Mouse (Mus musculus): Measurements from ENCODE around the gene Tm4sf19.

DNA sequence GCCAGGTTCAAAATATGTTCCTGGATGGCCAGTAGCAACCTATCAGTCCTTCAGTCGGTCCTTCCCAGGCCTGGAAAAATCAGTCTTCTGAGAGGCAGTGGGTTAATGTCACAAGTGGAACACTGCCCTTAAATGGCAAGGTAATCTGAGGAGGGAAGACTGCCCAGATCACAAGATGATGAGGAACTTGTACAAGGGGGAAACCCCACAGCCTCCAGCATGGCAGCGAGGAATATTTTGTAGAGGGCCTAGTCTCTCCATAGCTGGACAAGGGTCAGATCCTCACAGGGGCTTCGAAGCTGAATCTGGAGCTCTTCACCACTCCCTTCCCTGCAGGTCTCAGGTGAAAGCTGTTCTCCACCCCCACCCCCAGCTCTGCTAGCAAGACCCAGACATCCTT, 2.5 kb downstream of the Tm4sf19 start:
- TF ChIP-seq POLR2A (IDR thresholded peaks at IDR 0.05; ENCODE audit: extremely low read depth, insufficient read depth, low read length) (no peak), CTCF (IDR thresholded peaks at IDR 0.05; ENCODE audit: low read depth, low read length) (no peak)
